Mouse (Mus musculus): ENCODE measurements at regions not wholly inside any gene's neighbourhood (a gene's known extent, or its start where the extent isn't known, plus 50 kb on each side); places are given as distances from the start of the nearest gene placed in this dataset.

- TF ChIP-seq CTCF (IDR thresholded peaks at IDR 0.05; ENCODE audit: low read depth): no peak
- TF ChIP-seq EP300 (IDR thresholded peaks at IDR 0.05; ENCODE audit: low read depth): no peak
Observed at GRCm38 (mm10) chr16:87234199-87234598, 119.8 kb upstream of the N6amt1 start.

Measured in liver, postnatal 0 days (tissue).